Mouse (Mus musculus) CH12.LX (cell line): ENCODE data around the gene Gm10985. TPM values are rescaled to one million over a fixed set of nuclear protein-coding genes. Genes with fewer than 3 reads are reported as not detected.

ENCODE experiments used
- DNase-seq: peaks from one replicate; pipeline ENCODE4 v3.0.0-alpha.2; 2013; ENCODE audit errors: extremely low read depth
- H3K27ac ChIP-seq: 2 replicates; pipeline ENCODE4 v1.5.1; 2012; ENCODE audit warnings: low read depth, mild to moderate bottlenecking, control low read depth, moderate library complexity; ENCODE audit not compliant: insufficient read depth
- H3K27me3 ChIP-seq: replicated peaks from 2 replicates; pipeline ENCODE3; 2012; ENCODE audit warnings: inconsistent platforms
- H3K36me3 ChIP-seq, 2 experiments: replicated peaks in 1 of 2; 2 replicates each; pipeline versions ENCODE3 to v1.6.1; 2012; ENCODE audit warnings: inconsistent platforms in 1 of 2, low read length in 1 of 2, mild to moderate bottlenecking in 1 of 2, mixed read lengths in 1 of 2, moderate library complexity in 1 of 2; ENCODE audit not compliant: control insufficient read depth in 1 of 2, insufficient read depth in 1 of 2
- H3K4me1 ChIP-seq, 2 experiments: 2 replicates each; pipeline ENCODE4 v1.6.1; 2012; ENCODE audit warnings: inconsistent platforms in 1 of 2, moderate library complexity in 1 of 2; ENCODE audit not compliant: insufficient read depth in 2 of 2, control insufficient read depth in 1 of 2
- H3K4me2 ChIP-seq: 2 replicates; pipeline ENCODE4 v1.6.1; 2012; ENCODE audit warnings: low read depth, mild to moderate bottlenecking, control low read depth; ENCODE audit not compliant: poor library complexity, insufficient read depth, severe bottlenecking
- H3K4me3 ChIP-seq, 3 experiments: fragments of 150-350 bp in 1 of 3; sonication (generic) in 1 of 3; replicated peaks in 1 of 3; 2 replicates each; pipeline versions ENCODE3 to v1.5.1; 2011 to 2012; ENCODE audit warnings: low read depth in 2 of 3, low read length in 2 of 3, mild to moderate bottlenecking in 2 of 3, moderate library complexity in 2 of 3, control low read depth in 1 of 3, improper control_type of control experiment in 1 of 3, inconsistent platforms in 1 of 3, mixed read lengths in 1 of 3; ENCODE audit not compliant: poor library complexity in 1 of 3
- H3K79me2 ChIP-seq: replicated peaks from 2 replicates; pipeline ENCODE4 v1.6.1; 2012; ENCODE audit warnings: mild to moderate bottlenecking, moderate library complexity; ENCODE audit not compliant: control insufficient read depth, poor library complexity, insufficient read depth, severe bottlenecking; ENCODE audit errors: extremely low read depth
- H3K9ac ChIP-seq: 2 replicates; pipeline ENCODE4 v1.6.1; 2012; ENCODE audit warnings: low read depth, mild to moderate bottlenecking, control low read depth, moderate library complexity; ENCODE audit not compliant: insufficient read depth
- H3K9me3 ChIP-seq: replicated peaks from 2 replicates; pipeline ENCODE3; 2012; ENCODE audit warnings: low read length, inconsistent platforms, mixed read lengths
- BHLHE40 ChIP-seq: IDR thresholded peaks from 2 replicates; pipeline ENCODE4 v1.6.1; 2011; ENCODE audit warnings: mild to moderate bottlenecking, low read depth, low read length, improper control_type of control experiment
- CHD1 ChIP-seq: IDR thresholded peaks from 2 replicates; pipeline ENCODE4 v1.6.1; 2012; ENCODE audit warnings: low read depth, low read length, improper control_type of control experiment, inconsistent platforms
- CHD2 ChIP-seq: IDR thresholded peaks from 2 replicates; pipeline ENCODE4 v1.6.1; 2011; ENCODE audit warnings: low read length, improper control_type of control experiment
- E2F4 ChIP-seq: IDR thresholded peaks from 2 replicates; pipeline ENCODE4 v1.6.1; 2011; ENCODE audit warnings: low read depth, low read length, improper control_type of control experiment; ENCODE audit not compliant: insufficient replicate concordance
- ELF1 ChIP-seq: IDR thresholded peaks from 2 replicates; pipeline ENCODE4 v1.6.1; 2014; ENCODE audit warnings: low read depth, mild to moderate bottlenecking, inconsistent platforms, low read length, improper control_type of control experiment
- EP300 ChIP-seq: IDR thresholded peaks from 2 replicates; pipeline ENCODE4 v1.6.1; 2011; ENCODE audit warnings: low read length, improper control_type of control experiment
- GABPA ChIP-seq: IDR thresholded peaks from 2 replicates; pipeline ENCODE4 v1.6.1; 2012; ENCODE audit warnings: low read depth, low read length, improper control_type of control experiment, inconsistent platforms; ENCODE audit not compliant: insufficient replicate concordance
- HCFC1 ChIP-seq: IDR thresholded peaks from 2 replicates; pipeline ENCODE4 v1.6.1; 2012; ENCODE audit warnings: low read depth, mild to moderate bottlenecking, inconsistent platforms, low read length, improper control_type of control experiment
- IRF4 ChIP-seq: IDR thresholded peaks from 2 replicates; pipeline ENCODE4 v1.6.1; 2014; ENCODE audit warnings: low read depth, mild to moderate bottlenecking, inconsistent platforms, low read length, improper control_type of control experiment
- JUN ChIP-seq: IDR thresholded peaks from 2 replicates; pipeline ENCODE4 v1.6.1; 2011; ENCODE audit warnings: low read depth, mild to moderate bottlenecking, low read length, improper control_type of control experiment, moderate library complexity; ENCODE audit not compliant: insufficient read depth
- JUND ChIP-seq: conservative IDR thresholded peaks from 2 replicates; pipeline ENCODE4 v1.6.1; 2011; ENCODE audit warnings: low read depth, low read length, improper control_type of control experiment
- MAX ChIP-seq: IDR thresholded peaks from 2 replicates; pipeline ENCODE4 v1.6.1; 2011; ENCODE audit warnings: low read length, improper control_type of control experiment
- MEF2A ChIP-seq: IDR thresholded peaks from 2 replicates; pipeline ENCODE4 v1.6.1; 2014; ENCODE audit warnings: low read depth, mild to moderate bottlenecking, inconsistent platforms, low read length, improper control_type of control experiment, borderline replicate concordance
- MXI1 ChIP-seq: IDR thresholded peaks from 2 replicates; pipeline ENCODE4 v1.6.1; 2011; ENCODE audit warnings: mild to moderate bottlenecking, low read depth, low read length, improper control_type of control experiment
- MYC ChIP-seq: IDR thresholded peaks from 2 replicates; pipeline ENCODE4 v1.6.1; 2011; ENCODE audit warnings: low read depth, mild to moderate bottlenecking, improper control_type of control experiment, low read length
- POLR2A ChIP-seq: IDR thresholded peaks from 2 replicates; pipeline ENCODE4 v1.6.1; 2011; ENCODE audit warnings: low read depth, mild to moderate bottlenecking, improper control_type of control experiment, low read length
- POLR2AphosphoS2 ChIP-seq: IDR thresholded peaks from 2 replicates; pipeline ENCODE4 v1.6.1; 2011; ENCODE audit warnings: low read depth, low read length, improper control_type of control experiment
- RAD21 ChIP-seq: IDR thresholded peaks from 2 replicates; pipeline ENCODE4 v1.6.1; 2011; ENCODE audit warnings: low read depth, mild to moderate bottlenecking, low read length, improper control_type of control experiment, moderate library complexity
- SMC3 ChIP-seq: IDR thresholded peaks from 2 replicates; pipeline ENCODE4 v1.6.1; 2011; ENCODE audit warnings: low read depth, low read length, improper control_type of control experiment
- TBP ChIP-seq: conservative IDR thresholded peaks from 2 replicates; pipeline ENCODE4 v1.6.1; 2011; ENCODE audit warnings: low read depth, low read length, improper control_type of control experiment
- TCF12 ChIP-seq: IDR thresholded peaks from 2 replicates; pipeline ENCODE4 v1.6.1; 2014; ENCODE audit warnings: low read depth, mild to moderate bottlenecking, inconsistent platforms, low read length, improper control_type of control experiment
- USF2 ChIP-seq: conservative IDR thresholded peaks from 2 replicates; pipeline ENCODE4 v1.6.1; 2011; ENCODE audit warnings: low read depth, low read length, improper control_type of control experiment
- ZMIZ1 ChIP-seq: IDR thresholded peaks from 2 replicates; pipeline ENCODE4 v1.6.1; 2012; ENCODE audit warnings: low read depth, mild to moderate bottlenecking, inconsistent platforms, low read length, improper control_type of control experiment
- ZNF384 ChIP-seq: IDR thresholded peaks from 2 replicates; pipeline ENCODE4 v1.6.1; 2012; ENCODE audit warnings: low read depth, low read length, improper control_type of control experiment, inconsistent platforms
- dilution Hi-C: fragments of 300-500 bp; cut with MboI; formaldehyde crosslinking; loops from 2 replicates; pipeline ENCODE4 v1.14.3; 2020; ENCODE audit warnings: low sequenced_read_pairs; ENCODE audit not compliant: extremely low pct_unique_long_range_greater_than_20kb, extremely low pct_ligation_motif_present
- in situ Hi-C: fragments of 300-500 bp; cut with MboI; formaldehyde crosslinking; loops from 3 replicates; pipeline ENCODE4 v1.14.3; 2019; ENCODE audit warnings: low sequenced_read_pairs, low pct_ligation_motif_present, low pct_unique_long_range_greater_than_20kb, mixed read lengths
- polyA plus RNA-seq: library from polyadenylated mRNA; unstranded; fragments of >175 nt; gene quantifications from 2 replicates; pipeline ENCODE4 v1.2.1, GENCODE M21; 2012; ENCODE audit warnings: low read depth; ENCODE audit not compliant: insufficient read length
- total RNA-seq, 2 experiments: library from RNA; depleted of rRNA; stranded (reverse); fragments of 300-350 nt in 1 of 2; fragments of >200 nt in 1 of 2; gene quantifications; 2 replicates each; pipeline ENCODE4 v1.2.3; 2012 to 2014

Gene Gm10985
- not detected in 2 replicates for total RNA-seq (2012; rRNA removed)
- not detected in 2 replicates for total RNA-seq (2014; rRNA removed)
- polyA plus RNA-seq, result not detected in 2 replicates

GRCm38 (mm10) chr3:53844786-53845185 is at the start of gene Gm10985:
Gene Gm10985 (plus strand): TSS chr3:53845086.
- Histone ChIP-seq H3K9me3 (no peaks in the 10 kb centered on the region), H3K79me2 (no peaks in the 10 kb centered on the region), H3K9ac (no peak within 1 kb of the TSS), H3K27me3 (no peaks in the 10 kb centered on the region), H3K4me1 (no peaks in the 10 kb centered on the region), H3K27ac (no peak within 1 kb of the TSS), H3K36me3 (no peaks in the 10 kb centered on the region), H3K4me2 (no peak within 1 kb of the TSS), H3K4me3 (no peak within 1 kb of the TSS)
- dilution Hi-C loops (no loop called here), in situ Hi-C loops (no loop called here)
- DNase-seq, result no peak
- TF ChIP-seq POLR2AphosphoS2 (no peak), JUN (no peak), SMC3 (no peak), POLR2A (no peak), TBP (no peak), JUND (no peak), MEF2A (no peak), IRF4 (no peak), MXI1 (no peak), EP300 (no peak)
- TF ChIP-seq, all 38 proteins: peak for 0

- TF ChIP-seq TBP (no peak), ZMIZ1 (no peak)
- Histone ChIP-seq H3K27me3 (no peaks in the 10 kb centered on the region), H3K36me3 (no peaks in the 10 kb centered on the region), H3K79me2 (no peaks in the 10 kb centered on the region), H3K9ac (no peak overlapping the region), H3K9me3 (peaks cover 4% of the 10 kb centered on the region), H3K4me3 (no peak overlapping the region), H3K4me2 (no peak overlapping the region), H3K27ac (no peak overlapping the region), H3K4me1 (peaks cover 0 to 11% of the 10 kb centered on the region in 2 experiments; a peak in 2 of 4 replicates)
- in situ Hi-C loops, result no loop called here
- DNase-seq, result no peak
- dilution Hi-C loops, result no loop called here
These were observed 48.0 kb upstream of the Gm10985 start for GRCm38 (mm10) chr3:53796933-53797332.

GRCm38 (mm10) chr3:53799671-53800070 is 45.2 kb upstream of the Gm10985 start:
- in situ Hi-C loops, result no loop called here
- Histone ChIP-seq H3K4me1 (peaks cover 0 to 3% of the 10 kb centered on the region in 2 experiments; a peak in 2 of 4 replicates), H3K27me3 (no peaks in the 10 kb centered on the region), H3K9me3 (peaks cover 4% of the 10 kb centered on the region), H3K36me3 (no peaks in the 10 kb centered on the region)
- TF ChIP-seq HCFC1, result no peak
- no peak for TF ChIP-seq CHD2
- no peak for TF ChIP-seq JUND
- no peak for TF ChIP-seq TCF12
- TF ChIP-seq ZMIZ1, result no peak
- TF ChIP-seq E2F4, result no peak
- no peak for TF ChIP-seq BHLHE40
- TF ChIP-seq RAD21, result no peak
- no peak for TF ChIP-seq USF2
- TF ChIP-seq ZNF384, result no peak
- no peak for TF ChIP-seq MAX
- no peak for TF ChIP-seq POLR2A
- TF ChIP-seq ELF1, result no peak
- no peak for TF ChIP-seq MYC
- no peak for TF ChIP-seq GABPA
- no peak for TF ChIP-seq CHD1
- TF ChIP-seq, all 38 proteins: peak for 0
- H3K27ac ChIP-seq, result no peak overlapping the region
- H3K4me3 ChIP-seq, result no peak overlapping the region
- no peak overlapping the region for H3K4me2 ChIP-seq
- DNase-seq, result no peak
- dilution Hi-C loops, result no loop called here
- no peak overlapping the region for H3K9ac ChIP-seq
- no peaks in the 10 kb centered on the region for H3K79me2 ChIP-seq
